ENCODE assay signal across 22 mouse cellular contexts in genomic region chr10:92293261-92293660, GRCm38 (mm10).
DNase-seq lines count a peak whose midpoint lies in the region; ATAC-seq and TF ChIP-seq lines count a peak whose summit lies in the region.
"Had no signal": no experiment of that assay in that cellular context is flagged by ENCODE, and none has a peak within 500 bp of the region (broad histone marks: within the 10 kb centered on the region; RNA-seq: fewer than 3 reads in every experiment).

No protein-coding gene starts in this region.

- peak; percentile 80 to 81 for DNase-seq in cerebellum, postnatal 10 days
- DNase-seq in cerebellum, adult 2 months, result no peak
- peak; percentile 34 for DNase-seq in forebrain, embryonic 14.5 days (ENCODE audit: low spot score)
- DNase-seq in forebrain, embryonic 10.5 days (ENCODE audit: extremely low spot score, low spot score), result no peak
- peak; percentile 62 for DNase-seq in midbrain, postnatal 0 days (ENCODE audit: low spot score)
- DNase-seq in midbrain, embryonic 10.5 days (ENCODE audit: low spot score), result no peak
- DNase-seq: adrenal gland, adult 8-10 months; adrenal gland, postnatal 25 days; cerebellum, adult 18-20 months; cerebellum, adult 9-11 months; embryo, embryonic 11 days; gastrocnemius, postnatal 25 days; heart, adult 18-20 months; heart, postnatal 10 days; heart, postnatal 36 days had no signal

- WGBS in cerebellum, adult 2 months, result 13% methylated on average over 4 of the region's 4 CpGs
- WGBS in forebrain, embryonic 14.5 days, result 60% methylated on average over 4 of the region's 4 CpGs
- WGBS in forebrain, embryonic 10.5 days, result 83% methylated on average over 4 of the region's 4 CpGs
- WGBS in midbrain, postnatal 0 days, result 77% methylated on average over 4 of the region's 4 CpGs
- WGBS in midbrain, embryonic 10.5 days, result 83% methylated on average over 4 of the region's 4 CpGs
- 60% methylated on average over 4 of the region's 4 CpGs for WGBS in intestine, embryonic 15.5 days

- no peak overlapping the region for H3K9ac ChIP-seq in forebrain, embryonic 14.5 days (ENCODE audit: low read length)
- no peak overlapping the region for H3K9ac ChIP-seq in midbrain, postnatal 0 days (replicated peaks; ENCODE audit: low read length, poor library complexity, severe bottlenecking)
- no peak overlapping the region for H3K9ac ChIP-seq in intestine, embryonic 15.5 days
- H3K9ac ChIP-seq: forebrain, embryonic 15.5 days; heart, embryonic 12.5 days; heart, embryonic 15.5 days; hindbrain, embryonic 14.5 days had no signal

- ATAC-seq in forebrain, embryonic 14.5 days, result no peak
- no peak for ATAC-seq in midbrain, postnatal 0 days (ENCODE audit: low FRiP score)
- no peak for ATAC-seq in intestine, embryonic 15.5 days
- ATAC-seq: activated CD4-positive, CD25-positive, alpha-beta regulatory T cell, adult 4 months; forebrain, embryonic 15.5 days had no signal

- H3K4me3 ChIP-seq in cerebellum, adult 2 months (replicated peaks; ENCODE audit: insufficient read depth, low read depth, low read length), result no peak overlapping the region
- H3K4me3 ChIP-seq in forebrain, embryonic 14.5 days (ENCODE audit: low read depth, low read length), result no peak overlapping the region
- no peak overlapping the region for H3K4me3 ChIP-seq in forebrain, embryonic 10.5 days
- H3K4me3 ChIP-seq in midbrain, postnatal 0 days (ENCODE audit: low read depth, low read length), result no peak overlapping the region
- no peak overlapping the region for H3K4me3 ChIP-seq in midbrain, embryonic 10.5 days
- H3K4me3 ChIP-seq in intestine, embryonic 15.5 days (replicated peaks), result no peak overlapping the region
- H3K4me3 ChIP-seq: forebrain, embryonic 15.5 days; heart, embryonic 12.5 days; heart, embryonic 15.5 days; hindbrain, embryonic 10.5 days had no signal

- H3K9me3 ChIP-seq in forebrain, embryonic 14.5 days (replicated peaks; ENCODE audit: control insufficient read depth, low read length), result no peaks in the 10 kb centered on the region
- H3K9me3 ChIP-seq in forebrain, embryonic 10.5 days, result no peaks in the 10 kb centered on the region
- no peaks in the 10 kb centered on the region for H3K9me3 ChIP-seq in midbrain, postnatal 0 days (ENCODE audit: low read length)
- H3K9me3 ChIP-seq in midbrain, embryonic 10.5 days (replicated peaks), result no peaks in the 10 kb centered on the region
- H3K9me3 ChIP-seq in intestine, embryonic 15.5 days, result no peaks in the 10 kb centered on the region
- H3K9me3 ChIP-seq: forebrain, embryonic 15.5 days; heart, embryonic 12.5 days; heart, embryonic 15.5 days; hindbrain, embryonic 10.5 days had no signal

- no peaks in the 10 kb centered on the region for H3K27me3 ChIP-seq in cerebellum, adult 2 months (ENCODE audit: control insufficient read depth, insufficient read depth, low read length)
- H3K27me3 ChIP-seq in forebrain, embryonic 14.5 days (replicated peaks; ENCODE audit: control insufficient read depth, insufficient read depth, low read length), result no peaks in the 10 kb centered on the region
- H3K27me3 ChIP-seq in forebrain, embryonic 10.5 days (ENCODE audit: poor library complexity, severe bottlenecking), result no peaks in the 10 kb centered on the region
- no peaks in the 10 kb centered on the region for H3K27me3 ChIP-seq in midbrain, postnatal 0 days (ENCODE audit: insufficient read depth, low read length)
- H3K27me3 ChIP-seq in midbrain, embryonic 10.5 days (ENCODE audit: low read depth, poor library complexity, severe bottlenecking), result no peaks in the 10 kb centered on the region
- H3K27me3 ChIP-seq in intestine, embryonic 15.5 days (replicated peaks), result no peaks in the 10 kb centered on the region
- H3K27me3 ChIP-seq: forebrain, embryonic 15.5 days; heart, embryonic 12.5 days; heart, embryonic 15.5 days had no signal

- no peak overlapping the region for H3K4me2 ChIP-seq in forebrain, embryonic 14.5 days (ENCODE audit: low read length)
- no peak overlapping the region for H3K4me2 ChIP-seq in midbrain, postnatal 0 days (ENCODE audit: low read depth, low read length, poor library complexity, severe bottlenecking)
- no peak overlapping the region for H3K4me2 ChIP-seq in intestine, embryonic 15.5 days (replicated peaks)
- H3K4me2 ChIP-seq: forebrain, embryonic 15.5 days; heart, embryonic 12.5 days; heart, embryonic 15.5 days; hindbrain, embryonic 14.5 days had no signal

- no peaks in the 10 kb centered on the region; the same call in 1 of the 2 replicates for H3K4me1 ChIP-seq in cerebellum, adult 2 months (ENCODE audit: control insufficient read depth, insufficient read depth, low read length)
- peaks cover 10% of the 10 kb centered on the region for H3K4me1 ChIP-seq in forebrain, embryonic 14.5 days (ENCODE audit: control insufficient read depth, insufficient read depth, low read length)
- H3K4me1 ChIP-seq in forebrain, embryonic 10.5 days, result peaks cover 26% of the 10 kb centered on the region
- H3K4me1 ChIP-seq in midbrain, postnatal 0 days (ENCODE audit: insufficient read depth, low read length), result no peaks in the 10 kb centered on the region; the same call in 1 of the 2 replicates
- H3K4me1 ChIP-seq in midbrain, embryonic 10.5 days, result peaks cover 34% of the 10 kb centered on the region
- no peaks in the 10 kb centered on the region for H3K4me1 ChIP-seq in intestine, embryonic 15.5 days (replicated peaks)
- H3K4me1 ChIP-seq: heart, embryonic 12.5 days; heart, embryonic 15.5 days had no signal

- no peaks in the 10 kb centered on the region for H3K36me3 ChIP-seq in forebrain, embryonic 14.5 days (ENCODE audit: control insufficient read depth, insufficient read depth, low read length)
- H3K36me3 ChIP-seq in forebrain, embryonic 10.5 days (replicated peaks), result no peaks in the 10 kb centered on the region
- no peaks in the 10 kb centered on the region for H3K36me3 ChIP-seq in midbrain, postnatal 0 days (ENCODE audit: insufficient read depth, low read length)
- no peaks in the 10 kb centered on the region for H3K36me3 ChIP-seq in midbrain, embryonic 10.5 days
- H3K36me3 ChIP-seq in intestine, embryonic 15.5 days, result no peaks in the 10 kb centered on the region
- H3K36me3 ChIP-seq: forebrain, embryonic 15.5 days; heart, embryonic 12.5 days; heart, embryonic 15.5 days; hindbrain, embryonic 10.5 days had no signal

- TF ChIP-seq POLR2A in cerebellum, adult 2 months (IDR thresholded peaks at IDR 0.05; ENCODE audit: borderline replicate concordance, insufficient read depth, low read length), result no peak

- TF ChIP-seq CTCF in cerebellum, adult 2 months (IDR thresholded peaks at IDR 0.05; ENCODE audit: borderline replicate concordance, insufficient read depth, low read depth, low read length), result no peak
- no peak for TF ChIP-seq CTCF in midbrain, postnatal 0 days (IDR thresholded peaks at IDR 0.05)

- no peak overlapping the region for H3K27ac ChIP-seq in cerebellum, adult 2 months (ENCODE audit: insufficient read depth, low read length)
- H3K27ac ChIP-seq in forebrain, embryonic 14.5 days (ENCODE audit: low read depth, low read length), result no peak overlapping the region
- no peak overlapping the region for H3K27ac ChIP-seq in forebrain, embryonic 10.5 days
- H3K27ac ChIP-seq in midbrain, postnatal 0 days (ENCODE audit: low read depth, low read length), result no peak overlapping the region
- no peak overlapping the region for H3K27ac ChIP-seq in midbrain, embryonic 10.5 days (replicated peaks)
- H3K27ac ChIP-seq in intestine, embryonic 15.5 days, result no peak overlapping the region
- H3K27ac ChIP-seq: forebrain, embryonic 15.5 days; heart, embryonic 15.5 days; hindbrain, embryonic 10.5 days; hindbrain, embryonic 14.5 days had no signal

Comparison
In these comparisons a context has a peak if more than half of its experiments do, and no peak if none do; other contexts are left out.
1. DNase-seq: peak in cerebellum, postnatal 10 days (2 of 2), forebrain, embryonic 14.5 days (single experiment) and midbrain, postnatal 0 days (single experiment); none in cerebellum, adult 2 months (0 of 2), forebrain, embryonic 10.5 days (single experiment) and midbrain, embryonic 10.5 days (single experiment).